ENCODE assay signal across 15 mouse cellular contexts in the genomic region with DNA sequence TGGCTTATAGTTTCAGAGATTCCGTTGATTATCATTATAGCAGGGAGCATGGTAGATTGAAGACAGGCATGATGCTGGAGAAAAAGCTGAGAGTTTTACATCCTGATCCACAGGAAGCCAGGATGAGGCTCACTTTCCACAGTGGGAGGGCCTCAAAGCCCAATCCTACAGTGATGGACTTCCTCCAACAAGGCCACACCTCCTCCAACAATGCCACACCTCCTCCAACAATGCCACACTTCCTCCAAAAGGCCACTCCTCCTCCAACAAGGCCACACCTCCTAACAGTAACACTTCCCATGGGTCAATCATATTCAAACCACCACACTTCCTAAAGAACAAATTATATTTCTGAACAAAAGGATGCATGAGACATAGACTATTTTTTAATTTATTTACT.
"Had no signal": no experiment of that assay in that cellular context is flagged by ENCODE, and none has a peak within 500 bp of the region (broad histone marks: within the 10 kb centered on the region; RNA-seq: fewer than 3 reads in every experiment).

No protein-coding gene starts in this region.

- ATAC-seq: lung, postnatal 0 days; midbrain, embryonic 15.5 days had no signal

- H3K4me1 ChIP-seq: limb, embryonic 12.5 days had no signal

- H3K9me3 ChIP-seq: limb, embryonic 12.5 days; liver, embryonic 15.5 days; midbrain, embryonic 15.5 days had no signal

- H3K4me2 ChIP-seq: limb, embryonic 12.5 days; liver, embryonic 15.5 days; midbrain, embryonic 11.5 days; midbrain, embryonic 15.5 days had no signal

- H3K27me3 ChIP-seq: liver, embryonic 15.5 days; midbrain, embryonic 15.5 days had no signal

- H3K27ac ChIP-seq: layer of hippocampus, adult 2 months; limb, embryonic 12.5 days; liver, embryonic 15.5 days; midbrain, embryonic 15.5 days had no signal

- H3K9ac ChIP-seq: limb, embryonic 12.5 days; liver, embryonic 15.5 days; midbrain, embryonic 15.5 days had no signal

- H3K4me3 ChIP-seq: layer of hippocampus, adult 2 months; limb, embryonic 12.5 days; liver, embryonic 15.5 days; midbrain, embryonic 15.5 days had no signal

- DNase-seq: kidney, adult 18-20 months; kidney, postnatal 10 days; kidney, postnatal 4 days; lung, adult 2 months; lung, postnatal 36 days; right cerebral cortex, postnatal 4 days; spleen, adult 18-20 months; thymus, adult 18-20 months; thymus, postnatal 14 days had no signal

- H3K36me3 ChIP-seq: limb, embryonic 12.5 days; liver, embryonic 15.5 days; midbrain, embryonic 15.5 days had no signal
